ENCODE assay signal across 8 mouse cellular contexts in the genomic region with DNA sequence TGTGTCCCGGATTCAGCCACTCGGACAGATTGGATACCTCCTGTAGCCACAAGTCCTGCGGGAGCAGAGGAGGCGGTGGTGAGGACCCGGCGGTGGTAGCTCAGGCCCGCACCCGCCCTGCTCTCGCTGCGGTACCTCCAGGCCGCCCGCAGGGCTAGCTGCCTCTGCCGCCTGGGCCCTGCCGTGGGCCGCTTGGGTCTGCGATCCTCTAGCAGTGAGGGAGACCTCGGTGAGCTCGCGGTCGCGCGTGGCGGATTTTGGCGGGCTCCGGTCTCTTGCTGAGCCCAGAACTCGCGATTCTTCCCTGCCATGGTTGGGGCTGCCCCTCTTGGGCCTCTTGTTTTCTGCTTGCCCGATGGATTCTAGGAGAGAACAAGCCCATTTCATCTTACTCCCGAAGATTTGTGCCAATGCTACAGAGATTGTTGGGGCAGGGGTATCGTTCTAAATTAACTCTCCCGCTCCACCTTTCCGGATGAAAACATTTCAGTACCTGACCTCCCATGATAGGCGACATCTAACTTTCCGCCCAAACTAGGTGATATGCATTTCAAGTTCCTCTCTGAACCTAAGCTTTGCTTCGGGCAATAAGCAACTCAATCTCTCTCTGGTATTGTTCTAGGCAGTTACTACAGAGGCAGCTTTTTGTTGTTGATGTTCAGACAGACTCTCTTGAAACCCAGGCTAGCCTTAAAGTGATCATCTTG. TPM values are rescaled to one million over a fixed set of nuclear protein-coding genes. Genes with fewer than 3 reads are reported as not detected.
DNase-seq lines count a peak whose midpoint lies in the region; ATAC-seq and TF ChIP-seq lines count a peak whose summit lies in the region.

No protein-coding gene starts in this region.

- no peak for TF ChIP-seq CTCF in hindbrain, postnatal 0 days (IDR thresholded peaks at IDR 0.05; ENCODE audit: low read depth)

- H3K9ac ChIP-seq in hindbrain, postnatal 0 days (replicated peaks; ENCODE audit: low read length), result peak overlapping the region; percentile 81
- peak overlapping the region; percentile 89 for H3K9ac ChIP-seq in midbrain, embryonic 16.5 days (ENCODE audit: low read depth, low read length)

- H3K36me3 ChIP-seq in hindbrain, postnatal 0 days (ENCODE audit: insufficient read depth, low read length), result peaks cover 25% of the 10 kb centered on the region
- H3K36me3 ChIP-seq in midbrain, embryonic 16.5 days (ENCODE audit: control insufficient read depth, insufficient read depth, low read length), result peaks cover 4% of the 10 kb centered on the region

- peaks cover 10% of the 10 kb centered on the region; the same call in 1 of the 2 replicates for H3K4me1 ChIP-seq in hindbrain, postnatal 0 days (ENCODE audit: insufficient read depth, low read length)
- peaks cover 27% of the 10 kb centered on the region for H3K4me1 ChIP-seq in midbrain, embryonic 16.5 days (ENCODE audit: control insufficient read depth, insufficient read depth, low read length)

- peak overlapping the region; percentile 85 for H3K4me3 ChIP-seq in hindbrain, postnatal 0 days (ENCODE audit: low read length)
- peak overlapping the region; percentile 85 for H3K4me3 ChIP-seq in midbrain, embryonic 16.5 days (ENCODE audit: low read depth, low read length)

- peak; percentile 26; the same call in 1 of the 2 replicates for ATAC-seq in cerebellum, adult (ENCODE audit: insufficient number of reproducible peaks, low FRiP score, low TSS enrichment)
- ATAC-seq in hindbrain, postnatal 0 days, result peak; percentile 60
- ATAC-seq in midbrain, embryonic 16.5 days, result peak; percentile 76

- intact Hi-C loops in left cerebral cortex, postnatal 10 days (cut with DNase I), result loop anchor here (5.0 kb wide), 1 partner anchor 116 kb away; no protein-coding TSS in a partner anchor
- intact Hi-C loops in left cerebral cortex, postnatal 4 days (cut with DNase I), result loop anchor here (5.0 kb wide), 2 partner anchors 96 to 116 kb away; no protein-coding TSS in a partner anchor

- H3K4me2 ChIP-seq in hindbrain, postnatal 0 days (ENCODE audit: low read depth, low read length), result peak overlapping the region; percentile 94
- peak overlapping the region; percentile 77 for H3K4me2 ChIP-seq in midbrain, embryonic 16.5 days (ENCODE audit: low read length)

- WGBS in hindbrain, postnatal 0 days, result 1% methylated on average over 35 of the region's 35 CpGs
- 1% methylated on average over 35 of the region's 35 CpGs for WGBS in midbrain, embryonic 16.5 days

- no peaks in the 10 kb centered on the region for H3K27me3 ChIP-seq in hindbrain, postnatal 0 days (ENCODE audit: insufficient read depth, low read length)
- no peaks in the 10 kb centered on the region for H3K27me3 ChIP-seq in midbrain, embryonic 16.5 days (ENCODE audit: control insufficient read depth, insufficient read depth, low read depth, low read length)

- DNase-seq in cerebellum, adult 9-11 months, result no peak
- peak; percentile 45 for DNase-seq in right cerebral cortex, postnatal 14 days
- no peak for DNase-seq in right cerebral cortex, adult 2 months (ENCODE audit: low spot score in 2 of 2)
- DNase-seq in hindbrain, postnatal 0 days (ENCODE audit: low spot score), result no peak
- DNase-seq in left cerebral cortex, postnatal 10 days (ENCODE audit: extremely low spot score in 1 of 2, low spot score in 2 of 2), result no peak
- no peak for DNase-seq in left cerebral cortex, postnatal 4 days

- peak overlapping the region; percentile 95 for H3K27ac ChIP-seq in hindbrain, postnatal 0 days
- H3K27ac ChIP-seq in midbrain, embryonic 16.5 days (ENCODE audit: low read length), result peak overlapping the region; percentile 96

- no peaks in the 10 kb centered on the region for H3K9me3 ChIP-seq in hindbrain, postnatal 0 days (ENCODE audit: low read length)
- no peaks in the 10 kb centered on the region for H3K9me3 ChIP-seq in midbrain, embryonic 16.5 days (replicated peaks; ENCODE audit: control insufficient read depth, low read length, poor library complexity, severe bottlenecking)

RNA-seq across cellular contexts. Expression of gene Rce1, which starts 0.5 kb away (rescaled TPM):
- 59.6 and 77.1 TPM in 2 replicates for total RNA-seq in hindbrain, postnatal 0 days (2014; rRNA removed)
- 47.6 and 48.9 TPM in 2 replicates for polyA plus RNA-seq in hindbrain, postnatal 0 days (2015; fragmentation: Nextera tagmentation; extraction: Ambion mirVana)
- 51.4 and 52.4 TPM in 2 replicates for polyA plus RNA-seq in midbrain, embryonic 16.5 days (2015; fragmentation: Nextera tagmentation; extraction: Ambion mirVana)
- 10 to 100 TPM; 19.6 to 21.4 TPM for total RNA-seq in left cerebral cortex, postnatal 10 days (2021)
- 10 to 100 TPM; 26.4 to 27.5 TPM for total RNA-seq in left cerebral cortex, postnatal 4 days (2021)

RNA-seq across cellular contexts. Expression of gene Lrfn4, which starts 10.5 kb away (rescaled TPM):
- 172 and 178 TPM in 2 replicates for total RNA-seq in hindbrain, postnatal 0 days (2014; rRNA removed)
- polyA plus RNA-seq in hindbrain, postnatal 0 days (2015; fragmentation: Nextera tagmentation; extraction: Ambion mirVana), result 14.1 and 15.6 TPM in 2 replicates
- polyA plus RNA-seq in midbrain, embryonic 16.5 days (2015; fragmentation: Nextera tagmentation; extraction: Ambion mirVana), result 10.4 and 11.3 TPM in 2 replicates
- total RNA-seq in left cerebral cortex, postnatal 10 days (2021), result 10 to 100 TPM; 73.7 to 76.1 TPM
- total RNA-seq in left cerebral cortex, postnatal 4 days (2021), result 10 to 100 TPM; 85.3 to 88.6 TPM

Comparison
In these comparisons a context has a peak if more than half of its experiments do, and no peak if none do; other contexts are left out.
1. ATAC-seq: peak in every context shown above with its lines; median percentile 76 in midbrain, embryonic 16.5 days; 60 in hindbrain, postnatal 0 days; 26 in cerebellum, adult.